Mouse (Mus musculus): ENCODE results near the gene Ptn. TPM values are rescaled to one million over a fixed set of nuclear protein-coding genes. Genes with fewer than 3 reads are reported as not detected.

Ptn gene
- total and polyA plus RNA-seq, 2 experiments from 2014 or later, result 51.3 to 141 TPM

DNA sequence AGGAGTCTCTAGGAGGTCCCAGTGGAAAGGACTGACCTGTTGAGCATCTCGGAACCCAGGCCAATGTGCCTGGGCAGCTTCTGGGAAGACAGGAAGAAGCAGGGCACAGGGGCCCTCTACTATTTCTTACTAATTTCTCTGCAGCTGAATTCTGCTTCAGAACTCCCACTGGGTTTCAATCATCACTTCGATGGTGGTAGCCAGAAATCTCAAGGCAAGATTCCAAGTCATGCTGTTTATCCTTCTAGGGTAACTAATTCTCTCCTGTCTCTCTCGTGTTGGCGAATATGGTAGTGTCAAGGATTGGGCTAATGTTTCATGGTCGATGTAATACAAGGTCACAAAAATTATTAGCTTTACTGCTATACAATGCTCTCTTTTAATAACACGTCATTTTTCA, 34.2 kb upstream of the Ptn start:
- ATAC-seq (ENCODE audit: insufficient read depth, low read depth), result no peak
- Histone ChIP-seq H3K27ac (ENCODE audit: low read depth) (no peak overlapping the region), H3K4me1 (ENCODE audit: control insufficient read depth, insufficient read depth) (0 out of 2 replicates have a peak, but pooled peaks cover 9% of the 10 kb centered on the region), H3K4me3 (ENCODE audit: low read depth, low read length) (no peak overlapping the region), H3K9me3 (replicated peaks; ENCODE audit: control insufficient read depth, low read length) (no peaks in the 10 kb centered on the region), H3K4me2 (ENCODE audit: low read depth, low read length) (no peak overlapping the region), H3K27me3 (ENCODE audit: control insufficient read depth, insufficient read depth, low read length) (no peaks in the 10 kb centered on the region), H3K36me3 (replicated peaks; ENCODE audit: control insufficient read depth, insufficient read depth, low read length) (no peaks in the 10 kb centered on the region), H3K9ac (replicated peaks; ENCODE audit: low read depth, low read length) (no peak overlapping the region)
- TF ChIP-seq EP300 (IDR thresholded peaks at IDR 0.05; ENCODE audit: low read depth) (no peak), CTCF (IDR thresholded peaks at IDR 0.05; ENCODE audit: low read depth) (no peak)
- whole genome bisulfite sequencing, result 68% methylated on average over 6 of the region's 6 CpGs
- no peak for DNase-seq (ENCODE audit: low spot score)

DNA sequence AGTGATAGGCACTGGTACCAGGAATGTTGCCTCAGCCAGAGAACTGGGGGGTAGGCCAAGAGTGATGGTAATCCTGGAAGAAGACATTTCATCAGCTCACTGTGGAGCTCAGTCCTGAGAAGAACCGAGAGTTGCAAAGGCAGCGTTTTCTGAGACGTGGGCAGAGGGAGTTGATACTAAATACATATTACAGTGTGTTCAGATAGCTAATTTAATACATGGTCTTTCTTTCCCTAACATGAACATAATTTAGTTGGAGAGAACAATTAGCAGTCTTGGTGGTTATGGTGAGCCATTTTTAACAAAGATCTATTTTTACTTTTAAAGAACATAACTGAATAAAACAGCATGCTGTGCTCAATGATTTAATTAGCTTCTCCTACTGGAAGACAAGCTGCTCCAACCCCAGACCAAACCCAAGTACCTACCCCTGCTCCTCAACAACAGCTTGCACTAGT, 33.0 kb upstream of the Ptn start:
- DNase-seq (ENCODE audit: low spot score), result no peak
- Histone ChIP-seq H3K4me3 (ENCODE audit: low read depth, low read length) (no peak overlapping the region), H3K9me3 (replicated peaks; ENCODE audit: control insufficient read depth, low read length) (no peaks in the 10 kb centered on the region), H3K4me2 (ENCODE audit: low read depth, low read length) (no peak overlapping the region), H3K36me3 (replicated peaks; ENCODE audit: control insufficient read depth, insufficient read depth, low read length) (no peaks in the 10 kb centered on the region), H3K27me3 (ENCODE audit: control insufficient read depth, insufficient read depth, low read length) (no peaks in the 10 kb centered on the region), H3K27ac (ENCODE audit: low read depth) (no peak overlapping the region), H3K9ac (replicated peaks; ENCODE audit: low read depth, low read length) (no peak overlapping the region), H3K4me1 (ENCODE audit: control insufficient read depth, insufficient read depth) (0 out of 2 replicates have a peak, but pooled peaks cover 9% of the 10 kb centered on the region)
- ATAC-seq (ENCODE audit: insufficient read depth, low read depth), result no peak
- 46% methylated on average over 3 of the region's 3 CpGs for WGBS
- TF ChIP-seq EP300 (IDR thresholded peaks at IDR 0.05; ENCODE audit: low read depth), result no peak
- TF ChIP-seq CTCF (IDR thresholded peaks at IDR 0.05; ENCODE audit: low read depth), result no peak

DNA sequence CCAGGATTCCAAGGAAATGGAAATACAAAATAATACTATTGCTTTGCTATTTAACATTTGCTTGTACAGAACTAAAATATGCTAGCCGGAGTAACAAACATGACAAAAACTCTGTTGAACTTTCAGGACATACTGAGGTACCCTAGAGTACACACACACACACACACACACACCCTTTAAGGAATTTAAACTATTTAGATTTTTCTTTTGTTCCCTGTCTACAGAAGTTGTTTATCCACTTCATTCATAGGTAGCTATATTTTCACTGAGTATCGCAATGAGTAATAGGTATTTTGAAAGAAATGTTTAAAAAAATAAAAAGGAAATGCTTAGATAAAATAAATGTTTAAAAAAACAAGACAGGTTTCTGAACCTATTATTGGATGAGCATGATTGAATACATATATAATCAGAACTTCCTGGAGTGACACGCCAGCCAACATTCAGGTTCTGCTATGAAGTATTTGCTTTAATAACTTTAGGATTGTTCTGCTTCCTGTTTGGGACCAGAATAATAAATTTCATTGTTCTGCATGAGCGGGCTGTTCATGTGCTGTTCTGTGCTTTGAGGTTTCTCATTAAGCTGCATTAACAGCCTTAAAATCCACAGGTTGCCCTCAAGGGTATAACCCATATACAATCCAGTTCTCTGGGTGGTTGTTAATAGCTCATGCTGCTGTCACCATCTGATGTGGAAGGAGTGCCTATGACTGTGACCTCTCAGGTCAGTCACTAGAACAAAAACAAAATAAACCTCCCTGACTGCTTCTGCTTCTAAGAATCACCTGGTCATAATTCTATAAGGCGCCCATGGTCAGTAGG, 32.3 kb upstream of the Ptn start:
- TF ChIP-seq CTCF (IDR thresholded peaks at IDR 0.05; ENCODE audit: low read depth) (no peak), EP300 (IDR thresholded peaks at IDR 0.05; ENCODE audit: low read depth) (no peak)
- no peaks in the 10 kb centered on the region for H3K27me3 ChIP-seq (ENCODE audit: control insufficient read depth, insufficient read depth, low read length)
- DNase-seq (ENCODE audit: low spot score) (no peak), ATAC-seq (ENCODE audit: insufficient read depth, low read depth) (no peak)
- no peak overlapping the region for H3K4me2 ChIP-seq (ENCODE audit: low read depth, low read length)
- H3K4me3 ChIP-seq (ENCODE audit: low read depth, low read length), result no peak overlapping the region
- H3K9ac ChIP-seq (replicated peaks; ENCODE audit: low read depth, low read length), result no peak overlapping the region
- H3K9me3 ChIP-seq (replicated peaks; ENCODE audit: control insufficient read depth, low read length), result no peaks in the 10 kb centered on the region
- H3K4me1 ChIP-seq (ENCODE audit: control insufficient read depth, insufficient read depth), result 0 out of 2 replicates have a peak, but pooled peaks cover 9% of the 10 kb centered on the region
- H3K36me3 ChIP-seq (replicated peaks; ENCODE audit: control insufficient read depth, insufficient read depth, low read length), result no peaks in the 10 kb centered on the region
- WGBS, result 83% methylated on average over 5 of the region's 5 CpGs
- no peak overlapping the region for H3K27ac ChIP-seq (ENCODE audit: low read depth)

DNA sequence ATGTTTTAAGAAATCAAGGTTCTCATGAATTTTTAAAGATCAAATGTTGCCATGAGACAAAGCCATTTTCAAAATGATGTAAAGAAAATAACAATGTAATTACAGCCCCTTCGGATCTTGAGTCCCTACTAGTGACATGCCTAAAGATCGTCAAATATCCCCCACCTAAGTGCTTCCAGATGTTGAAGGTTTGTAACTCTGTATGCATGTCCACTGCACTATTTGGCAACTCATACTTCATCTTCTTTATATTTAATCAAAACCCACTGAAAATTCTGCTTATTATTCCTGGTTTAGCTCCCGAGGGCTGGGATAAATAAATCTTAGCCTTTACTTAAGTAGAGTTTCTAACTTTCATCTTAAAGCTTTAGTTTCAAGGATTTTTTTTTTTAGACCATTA, 31.7 kb upstream of the Ptn start:
- no peaks in the 10 kb centered on the region for H3K27me3 ChIP-seq (ENCODE audit: control insufficient read depth, insufficient read depth, low read length)

DNA sequence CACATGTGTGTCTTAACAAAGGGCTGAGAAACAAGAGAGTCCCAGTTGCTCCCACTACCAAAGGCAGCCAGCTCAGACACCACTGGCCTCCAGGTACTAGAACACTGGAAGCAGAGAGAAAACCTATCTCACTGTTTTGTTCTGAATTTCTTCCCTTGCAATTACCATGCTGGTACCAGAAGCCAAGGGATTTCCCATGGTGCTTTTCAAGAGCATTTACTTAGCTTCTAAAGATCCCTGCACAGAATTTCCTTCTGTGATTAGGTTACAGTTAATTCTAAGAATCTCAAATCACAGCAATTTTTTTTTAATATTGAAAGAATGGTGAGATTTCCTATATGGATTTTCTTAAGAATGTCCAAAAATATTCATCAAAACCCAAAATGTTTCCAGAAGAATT, 31.2 kb upstream of the Ptn start:
- Histone ChIP-seq H3K9me3 (replicated peaks; ENCODE audit: control insufficient read depth, low read length) (no peaks in the 10 kb centered on the region), H3K4me1 (ENCODE audit: control insufficient read depth, insufficient read depth) (0 out of 2 replicates have a peak, but pooled peaks cover 9% of the 10 kb centered on the region), H3K4me2 (ENCODE audit: low read depth, low read length) (no peak overlapping the region), H3K27me3 (ENCODE audit: control insufficient read depth, insufficient read depth, low read length) (no peaks in the 10 kb centered on the region), H3K9ac (replicated peaks; ENCODE audit: low read depth, low read length) (no peak overlapping the region), H3K36me3 (replicated peaks; ENCODE audit: control insufficient read depth, insufficient read depth, low read length) (no peaks in the 10 kb centered on the region), H3K27ac (ENCODE audit: low read depth) (no peak overlapping the region), H3K4me3 (ENCODE audit: low read depth, low read length) (no peak overlapping the region)
- TF ChIP-seq CTCF (IDR thresholded peaks at IDR 0.05; ENCODE audit: low read depth), result no peak
- TF ChIP-seq EP300 (IDR thresholded peaks at IDR 0.05; ENCODE audit: low read depth), result no peak
- ATAC-seq (ENCODE audit: insufficient read depth, low read depth) (no peak), DNase-seq (ENCODE audit: low spot score) (no peak)

More for the DNA sequence above, 31.7 kb upstream of the Ptn start:
- WGBS, result 83% methylated on average over 3 of the region's 3 CpGs
- no peak for ATAC-seq (ENCODE audit: insufficient read depth, low read depth)
- Histone ChIP-seq H3K4me1 (ENCODE audit: control insufficient read depth, insufficient read depth) (0 out of 2 replicates have a peak, but pooled peaks cover 9% of the 10 kb centered on the region), H3K4me3 (ENCODE audit: low read depth, low read length) (no peak overlapping the region), H3K36me3 (replicated peaks; ENCODE audit: control insufficient read depth, insufficient read depth, low read length) (no peaks in the 10 kb centered on the region), H3K4me2 (ENCODE audit: low read depth, low read length) (no peak overlapping the region), H3K9ac (replicated peaks; ENCODE audit: low read depth, low read length) (no peak overlapping the region), H3K9me3 (replicated peaks; ENCODE audit: control insufficient read depth, low read length) (no peaks in the 10 kb centered on the region), H3K27ac (ENCODE audit: low read depth) (no peak overlapping the region)
- DNase-seq (ENCODE audit: low spot score), result no peak
- TF ChIP-seq CTCF (IDR thresholded peaks at IDR 0.05; ENCODE audit: low read depth), result no peak
- no peak for TF ChIP-seq EP300 (IDR thresholded peaks at IDR 0.05; ENCODE audit: low read depth)
